Mouse (Mus musculus) lung, embryonic 15.5 days (tissue): ENCODE results near the gene Xpnpep3. TPM values are rescaled to one million over a fixed set of nuclear protein-coding genes. Genes with fewer than 3 reads are reported as not detected.

Experiments
- ATAC-seq: fragments of 200-750 bp; cut with Nextera tagmentation; 2 replicates; pipeline ENCODE4 v1.8.0; 2017; ENCODE audit warnings: moderate number of reproducible peaks, borderline replicate concordance; ENCODE audit not compliant: low FRiP score, low TSS enrichment; ENCODE audit errors: extremely low read depth
- H3K27ac ChIP-seq: fragments of 300-500 bp; sonication (generic); 2 replicates; pipeline ENCODE4 v1.5.1; 2015; ENCODE audit warnings: moderate library complexity, mild to moderate bottlenecking, inconsistent platforms
- H3K27me3 ChIP-seq: fragments of 300-500 bp; sonication (generic); 2 replicates; pipeline ENCODE4 v1.6.1; 2015; ENCODE audit warnings: inconsistent platforms
- H3K36me3 ChIP-seq: fragments of 300-500 bp; sonication (generic); 2 replicates; pipeline ENCODE4 v1.6.1; 2015; ENCODE audit warnings: inconsistent platforms
- H3K4me1 ChIP-seq: fragments of 300-500 bp; sonication (generic); 2 replicates; pipeline ENCODE4 v1.6.1; 2015; ENCODE audit warnings: inconsistent platforms
- H3K4me2 ChIP-seq: fragments of 300-500 bp; sonication (generic); 2 replicates; pipeline ENCODE4 v1.6.1; 2015; ENCODE audit warnings: inconsistent platforms, mild to moderate bottlenecking, moderate library complexity
- H3K4me3 ChIP-seq: fragments of 300-500 bp; sonication (generic); 2 replicates; pipeline ENCODE4 v1.5.1; 2015; ENCODE audit warnings: mild to moderate bottlenecking, inconsistent platforms
- H3K9ac ChIP-seq: fragments of 300-500 bp; sonication (generic); 2 replicates; pipeline ENCODE4 v1.6.1; 2015; ENCODE audit warnings: inconsistent platforms
- H3K9me3 ChIP-seq: fragments of 300-500 bp; sonication (generic); 2 replicates; pipeline ENCODE4 v1.6.1; 2016; ENCODE audit warnings: inconsistent platforms
- WGBS: fragments of 180-500 bp; shearing (Covaris S2); methylation state at CpG from one replicate; pipeline ENCODE4 v1.1.7; 2015; 5-methylcytosine and 5-hydroxymethylcytosine counted together
- polyA plus RNA-seq: library from polyadenylated mRNA; unstranded; fragments of >200 nt; fragmentation: Nextera tagmentation; extraction: Ambion mirVana; gene quantifications from 2 replicates; pipeline ENCODE4 v1.2.1, GENCODE M21; 2015

Xpnpep3 gene
- 10.4 and 10.9 TPM in 2 replicates for polyA plus RNA-seq

GRCm38 (mm10) chr15:81399638-81400315 lies at the start of gene Xpnpep3, which contains the start of gene St13:
TSS of gene Xpnpep3 (plus strand) at chr15:81400138.
TSS of gene St13 (minus strand) at chr15:81400077.
- H3K27ac ChIP-seq, result peak within 1 kb of the TSS; percentile 97
- peak within 1 kb of the TSS; percentile 81 for H3K4me2 ChIP-seq
- under 1% methylated on average over 50 of the region's 50 CpGs for whole genome bisulfite sequencing
- peaks cover 19% of the 10 kb centered on the region for H3K4me1 ChIP-seq
- ATAC-seq, result peak; percentile 100
- peak within 1 kb of the TSS; percentile 98 for H3K9ac ChIP-seq
- H3K9me3 ChIP-seq, result no peaks in the 10 kb centered on the region
- H3K4me3 ChIP-seq, result peak within 1 kb of the TSS; percentile 98
- H3K27me3 ChIP-seq, result no peaks in the 10 kb centered on the region
- H3K36me3 ChIP-seq, result 0 out of 2 replicates have a peak, but pooled peaks cover 3% of the 10 kb centered on the region

GRCm38 (mm10) chr15:81350401-81350800 lies 49.5 kb upstream of the Xpnpep3 start:
- H3K9me3 ChIP-seq, result no peaks in the 10 kb centered on the region
- peaks cover 6% of the 10 kb centered on the region for H3K4me1 ChIP-seq
- no peak overlapping the region for H3K9ac ChIP-seq
- no peaks in the 10 kb centered on the region for H3K27me3 ChIP-seq
- no peak overlapping the region for H3K4me2 ChIP-seq
- 0 out of 2 replicates have a peak overlapping the region, but pooled peaks have one; percentile 19 for H3K27ac ChIP-seq
- ATAC-seq, result no peak
- H3K4me3 ChIP-seq, result no peak overlapping the region
- no peaks in the 10 kb centered on the region for H3K36me3 ChIP-seq
- 21% methylated on average over 1 of the region's 1 CpGs for WGBS

- H3K9me3 ChIP-seq, result no peaks in the 10 kb centered on the region
- H3K4me2 ChIP-seq, result no peak overlapping the region
- ATAC-seq, result no peak
- no peaks in the 10 kb centered on the region for H3K27me3 ChIP-seq
- H3K36me3 ChIP-seq, result no peaks in the 10 kb centered on the region
- WGBS, result 46% methylated on average over 1 of the region's 1 CpGs
- H3K4me3 ChIP-seq, result no peak overlapping the region
- H3K4me1 ChIP-seq, result peaks cover 6% of the 10 kb centered on the region
- H3K27ac ChIP-seq, result no peak overlapping the region
- no peak overlapping the region for H3K9ac ChIP-seq
These were observed 47.3 kb upstream of the Xpnpep3 start for GRCm38 (mm10) chr15:81352638-81353037.

GRCm38 (mm10) chr15:81355146-81355761 lies 44.7 kb upstream of the Xpnpep3 start:
- no peaks in the 10 kb centered on the region for H3K27me3 ChIP-seq
- ATAC-seq, result no peak
- peaks cover 20% of the 10 kb centered on the region for H3K4me1 ChIP-seq
- 56% methylated on average over 3 of the region's 3 CpGs for WGBS
- no peak overlapping the region for H3K4me2 ChIP-seq
- H3K4me3 ChIP-seq, result no peak overlapping the region
- no peaks in the 10 kb centered on the region for H3K36me3 ChIP-seq
- H3K9me3 ChIP-seq, result no peaks in the 10 kb centered on the region
- H3K27ac ChIP-seq, result no peak overlapping the region
- no peak overlapping the region for H3K9ac ChIP-seq

- H3K9me3 ChIP-seq, result no peaks in the 10 kb centered on the region
- no peaks in the 10 kb centered on the region for H3K27me3 ChIP-seq
- H3K4me1 ChIP-seq, result peaks cover 21% of the 10 kb centered on the region
- no peak overlapping the region for H3K4me2 ChIP-seq
- H3K4me3 ChIP-seq, result no peak overlapping the region
- H3K27ac ChIP-seq, result no peak overlapping the region
- H3K9ac ChIP-seq, result no peak overlapping the region
- H3K36me3 ChIP-seq, result no peaks in the 10 kb centered on the region
- 43% methylated on average over 5 of the region's 5 CpGs for WGBS
- no peak for ATAC-seq
These were observed 43.0 kb upstream of the Xpnpep3 start for GRCm38 (mm10) chr15:81356946-81357345.

- Histone ChIP-seq H3K9ac (no peak overlapping the region), H3K4me2 (peak overlapping the region; percentile 77; the same call in 1 of the 2 replicates), H3K36me3 (peaks cover 12% of the 10 kb centered on the region; the same call in 1 of the 2 replicates), H3K4me3 (no peak overlapping the region), H3K9me3 (no peaks in the 10 kb centered on the region), H3K27ac (no peak overlapping the region), H3K4me1 (peaks cover 21% of the 10 kb centered on the region), H3K27me3 (no peaks in the 10 kb centered on the region)
- no peak for ATAC-seq
- 65% methylated on average over 3 of the region's 3 CpGs for WGBS
These were observed 41.0 kb upstream of the Xpnpep3 start for GRCm38 (mm10) chr15:81358943-81359342.

- H3K4me3 ChIP-seq, result peak overlapping the region; percentile 81; the same call in 1 of the 2 replicates
- H3K4me2 ChIP-seq, result peak overlapping the region; percentile 77
- H3K4me1 ChIP-seq, result peaks cover 21% of the 10 kb centered on the region
- no peak overlapping the region for H3K27ac ChIP-seq
- ATAC-seq, result no peak
- H3K9me3 ChIP-seq, result no peaks in the 10 kb centered on the region
- 82% methylated on average over 5 of the region's 5 CpGs for WGBS
- peaks cover 15% of the 10 kb centered on the region for H3K36me3 ChIP-seq
- H3K9ac ChIP-seq, result no peak overlapping the region
- no peaks in the 10 kb centered on the region for H3K27me3 ChIP-seq
These were observed 40.5 kb upstream of the Xpnpep3 start for GRCm38 (mm10) chr15:81359421-81359820.

- Histone ChIP-seq H3K27ac (peak within 1 kb of the TSS; percentile 83), H3K27me3 (no peaks in the 10 kb centered on the region), H3K9me3 (no peaks in the 10 kb centered on the region), H3K4me2 (peak within 1 kb of the TSS; percentile 77), H3K4me1 (peaks cover 21% of the 10 kb centered on the region), H3K4me3 (peak within 1 kb of the TSS; percentile 81), H3K36me3 (peaks cover 25% of the 10 kb centered on the region), H3K9ac (peak within 1 kb of the TSS; percentile 73)
- peak; percentile 100 for ATAC-seq
- WGBS, result under 1% methylated on average over 30 of the region's 30 CpGs
These were observed 39.5 kb upstream of the Xpnpep3 start, which contains the start of gene Slc25a17 for GRCm38 (mm10) chr15:81360345-81361021. TSS of gene Slc25a17 (minus strand) at chr15:81360812.

- Histone ChIP-seq H3K9me3 (no peaks in the 10 kb centered on the region), H3K4me2 (peak overlapping the region; percentile 77), H3K27me3 (no peaks in the 10 kb centered on the region), H3K4me3 (peak overlapping the region; percentile 81), H3K36me3 (peaks cover 31% of the 10 kb centered on the region), H3K4me1 (peaks cover 21% of the 10 kb centered on the region), H3K27ac (peak overlapping the region; percentile 83), H3K9ac (no peak overlapping the region)
- peak; percentile 68; the same call in 1 of the 2 replicates for ATAC-seq
- 34% methylated on average over 6 of the region's 6 CpGs for WGBS
These were observed 38.9 kb upstream of the Xpnpep3 start for GRCm38 (mm10) chr15:81361022-81361404.

- Histone ChIP-seq H3K9ac (no peak overlapping the region), H3K9me3 (no peaks in the 10 kb centered on the region), H3K4me1 (peaks cover 21% of the 10 kb centered on the region), H3K27me3 (no peaks in the 10 kb centered on the region), H3K36me3 (peaks cover 36% of the 10 kb centered on the region), H3K4me2 (peak overlapping the region; percentile 77), H3K4me3 (peak overlapping the region; percentile 81; the same call in 1 of the 2 replicates), H3K27ac (peak overlapping the region; percentile 83; the same call in 1 of the 2 replicates)
- WGBS, result 35% methylated on average over 10 of the region's 10 CpGs
- no peak for ATAC-seq
These were observed 38.4 kb upstream of the Xpnpep3 start for GRCm38 (mm10) chr15:81361417-81362015.

GRCm38 (mm10) chr15:81362501-81362900 lies 37.4 kb upstream of the Xpnpep3 start:
- H3K4me1 ChIP-seq, result peaks cover 21% of the 10 kb centered on the region
- 78% methylated on average over 1 of the region's 1 CpGs for WGBS
- no peaks in the 10 kb centered on the region for H3K27me3 ChIP-seq
- no peak for ATAC-seq
- no peak overlapping the region for H3K9ac ChIP-seq
- H3K27ac ChIP-seq, result no peak overlapping the region
- no peaks in the 10 kb centered on the region for H3K9me3 ChIP-seq
- H3K36me3 ChIP-seq, result peaks cover 46% of the 10 kb centered on the region
- H3K4me3 ChIP-seq, result no peak overlapping the region
- no peak overlapping the region for H3K4me2 ChIP-seq
